Mouse (Mus musculus): ENCODE results near the gene Mrps26.

DNA sequence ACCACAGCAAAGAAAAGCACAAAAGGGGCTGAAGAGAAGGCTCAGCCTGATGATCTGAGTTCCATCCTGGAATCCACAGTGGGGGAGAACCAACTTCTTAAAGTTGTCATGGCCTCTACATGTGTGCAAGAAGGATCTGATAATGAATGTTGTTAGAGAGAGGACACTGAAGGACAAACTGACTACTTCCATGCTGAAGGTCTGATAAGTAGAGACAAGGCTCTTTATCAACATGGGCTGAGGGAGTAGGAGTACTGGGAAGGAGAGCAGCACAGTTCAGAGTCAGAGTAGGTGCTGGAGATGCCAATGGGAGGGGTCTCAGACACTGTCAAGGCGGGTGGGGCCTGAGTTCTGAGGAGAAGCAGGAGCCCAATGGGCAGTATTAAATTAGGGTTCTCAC, 32.1 kb downstream of the Mrps26 start:
- TF ChIP-seq POLR2A (IDR thresholded peaks at IDR 0.05; ENCODE audit: extremely low read depth, insufficient read depth, low read length) (no peak), CTCF (IDR thresholded peaks at IDR 0.05; ENCODE audit: extremely low read depth, insufficient read depth, low read length) (no peak)
